Mouse (Mus musculus): Measurements from ENCODE around the gene Ankrd50. TPM values are rescaled to one million over a fixed set of nuclear protein-coding genes. Genes with fewer than 3 reads are reported as not detected.

Ankrd50 gene
- 10.2 and 11.3 TPM in 2 replicates for polyA plus RNA-seq (2012; ENCODE audit: low replicate concordance)

DNA sequence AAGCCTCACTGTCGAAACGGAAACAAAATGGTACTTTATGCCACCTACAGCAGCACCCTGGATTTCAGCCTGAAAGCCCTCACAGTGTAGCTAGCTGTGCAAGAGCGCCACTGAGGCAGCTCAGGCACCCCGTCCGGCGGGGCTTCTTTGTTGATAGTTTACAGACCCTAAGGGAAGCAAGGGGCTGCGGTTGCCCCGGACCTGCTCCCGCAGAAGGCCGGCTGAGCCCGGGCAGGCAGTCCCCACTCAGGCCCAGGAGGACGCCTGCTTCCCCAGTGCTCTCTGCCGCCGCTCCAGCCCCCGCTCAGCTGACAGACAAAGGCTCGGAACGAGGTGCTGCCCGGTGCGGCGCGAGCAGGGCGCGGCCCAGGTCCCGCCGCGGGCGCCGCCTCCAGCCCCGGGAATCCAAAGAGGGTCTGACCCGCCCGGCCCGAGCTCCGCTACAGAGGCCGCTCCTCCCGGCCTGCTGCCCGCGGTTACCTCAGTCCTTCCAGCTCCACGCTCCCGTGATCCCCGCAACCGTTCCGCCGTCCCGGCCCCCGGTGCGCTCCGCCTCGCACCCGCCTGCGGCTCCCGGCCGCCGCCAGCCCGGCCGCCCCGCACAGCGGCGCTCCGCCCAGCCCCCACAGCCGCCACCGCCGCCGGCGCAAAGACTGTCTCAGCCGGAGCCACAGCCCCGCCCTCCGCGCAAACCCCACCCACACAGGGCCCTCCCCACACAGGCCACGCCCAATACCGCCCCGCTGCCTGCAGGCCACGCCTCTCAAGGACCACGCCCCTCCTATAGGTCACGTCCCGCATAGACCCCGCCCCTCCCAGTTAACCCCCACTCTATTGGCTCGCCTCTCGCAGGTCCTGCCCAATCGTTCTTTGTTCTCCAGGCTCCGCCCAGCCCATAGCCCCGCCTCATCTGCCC lies at the start of gene Ankrd50:
TSS of gene Ankrd50 (minus strand) at position 654 of the 916 bp plus-strand sequence.

All from hematopoietic multipotent progenitor cell, adult 10-12 weeks (in vitro differentiated cells).